Mouse (Mus musculus) cerebellum, postnatal 14 days (tissue): Measurements from ENCODE around the gene Tbxa2r.
A peak's percentile ranks its signal among the peaks of the same experiment; 100 is the strongest.

Experiments
- DNase-seq, 2 experiments: peaks; one replicate each; pipeline ENCODE4 v3.0.0; 2021; ENCODE audit warnings: mixed read lengths in 2 of 2

Gene Tbxa2r

DNA sequence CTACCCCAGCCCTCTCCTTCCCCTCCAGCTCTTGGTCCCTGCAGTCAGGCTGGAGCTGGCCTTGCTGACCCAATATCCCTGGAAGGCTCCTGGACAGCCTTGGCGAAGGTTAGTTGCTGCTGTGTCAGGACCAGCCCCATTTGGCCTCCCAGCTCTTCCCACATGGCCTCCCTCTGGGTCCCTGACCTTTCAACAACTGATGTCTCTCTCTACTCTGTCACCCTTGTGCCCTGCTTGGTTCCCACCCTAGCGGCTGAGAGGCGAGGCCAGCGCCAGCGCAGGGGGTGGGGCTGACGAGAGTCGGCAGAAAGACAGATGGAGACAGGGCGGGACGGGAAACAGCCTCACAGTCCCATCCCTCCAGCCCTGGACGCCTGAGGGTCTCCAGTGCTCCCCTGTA, at the start of gene Tbxa2r:
Gene Tbxa2r (plus strand): TSS at position 346 of the 400 bp plus-strand sequence.
- DNase-seq, result no peak

DNA sequence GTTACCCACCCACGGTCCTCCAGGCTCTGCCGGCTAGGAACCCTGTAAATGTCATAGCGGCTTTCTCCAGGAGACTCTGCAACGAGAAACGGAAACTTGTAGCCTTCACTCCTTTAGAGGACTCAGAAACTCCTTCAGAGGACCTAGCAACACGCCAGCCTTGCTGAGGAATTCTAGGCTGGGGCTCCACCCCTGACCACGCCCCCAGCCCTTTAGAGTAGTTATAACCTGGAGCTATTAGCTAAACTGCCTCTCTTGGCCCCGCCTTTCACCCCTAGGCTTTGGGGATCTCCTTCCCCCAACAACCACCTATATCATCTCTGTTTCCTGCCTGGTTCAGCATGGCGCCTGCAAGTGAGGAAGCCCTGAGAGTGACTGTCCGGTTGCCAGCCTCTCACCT, 49.0 kb upstream of the Tbxa2r start:
- no peak for DNase-seq

DNA sequence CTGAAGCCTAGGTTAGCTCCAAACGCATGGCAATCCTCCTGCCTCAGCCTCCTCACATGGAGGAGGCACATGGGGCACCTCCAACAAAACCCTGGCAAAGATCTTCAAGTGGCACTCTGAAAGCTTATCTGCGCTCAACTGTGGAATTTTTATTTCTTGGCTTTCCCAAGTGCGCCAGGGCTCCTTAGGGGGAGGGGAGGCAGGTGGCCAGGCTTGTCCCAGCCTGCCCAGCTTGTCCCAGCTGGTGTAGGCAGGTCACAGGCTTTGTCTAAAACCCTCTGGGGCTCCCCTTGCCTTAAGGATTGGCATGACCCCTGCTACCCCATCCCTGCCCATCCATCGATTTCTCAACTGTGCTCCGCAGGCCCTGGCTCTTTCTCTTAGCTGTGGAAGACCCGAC, 44.3 kb upstream of the Tbxa2r start:
- DNase-seq, result no peak

DNA sequence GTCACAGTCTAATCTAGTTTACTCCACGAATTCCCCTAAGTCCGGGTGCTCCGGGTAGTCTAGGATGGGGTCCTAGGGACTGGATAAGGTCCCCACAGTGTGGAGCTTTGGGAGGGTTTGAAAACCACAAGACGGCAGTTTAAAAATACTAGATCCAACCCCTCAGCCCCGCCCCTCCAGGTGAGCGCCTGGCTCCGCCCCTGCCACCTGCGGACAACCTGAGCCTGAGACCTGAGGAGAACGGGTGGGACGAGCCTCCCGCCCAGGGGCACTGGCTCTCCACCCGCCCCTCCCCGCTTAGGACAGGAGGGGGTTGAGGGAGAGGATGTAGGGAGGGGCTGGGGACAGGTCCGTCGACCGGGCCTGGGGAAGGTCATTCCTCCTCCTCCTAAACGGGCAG, 43.8 kb upstream of the Tbxa2r start:
- no peak for DNase-seq

DNA sequence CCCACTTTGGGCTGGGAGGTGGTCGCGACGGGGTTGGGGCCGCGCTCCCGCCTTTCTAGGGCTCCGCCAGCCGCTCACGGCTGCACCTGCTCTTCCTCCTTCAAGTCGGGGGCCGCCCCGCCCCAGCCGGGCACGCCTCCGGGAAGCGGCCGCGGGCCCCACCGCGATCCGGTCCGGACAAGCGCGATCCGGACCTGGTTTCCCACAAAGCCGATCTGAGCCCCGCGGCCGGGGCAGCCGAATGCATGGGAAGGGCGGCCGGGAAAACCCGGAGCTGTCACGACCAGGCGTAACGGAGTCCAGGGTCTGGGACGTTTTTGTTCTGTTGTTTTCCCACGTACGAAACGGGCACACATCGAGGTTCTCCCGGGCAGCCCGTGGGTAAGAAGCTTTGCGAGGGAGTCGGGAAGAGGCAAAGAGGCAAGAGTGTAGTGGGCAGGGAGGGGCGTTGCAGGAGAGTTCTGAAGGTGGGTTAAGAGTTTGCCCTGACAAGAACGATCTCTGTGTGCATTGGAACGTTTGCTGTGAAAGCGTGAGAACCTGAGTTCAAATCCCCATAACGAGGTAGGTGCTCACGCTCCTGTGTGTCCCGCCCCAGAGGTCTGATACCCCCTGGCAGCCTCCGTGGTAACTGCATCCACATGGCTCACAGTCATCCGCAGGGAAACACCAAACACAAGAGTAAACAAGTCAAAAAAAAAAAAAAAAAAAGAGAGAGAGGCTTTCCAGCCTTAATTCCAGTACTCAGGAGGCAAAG, 42.7 kb upstream of the Tbxa2r start:
- DNase-seq, result peak; percentile 94 to 95

GRCm38 (mm10) chr10:81286586-81286985, 41.9 kb upstream of the Tbxa2r start:
- DNase-seq, result no peak

DNA sequence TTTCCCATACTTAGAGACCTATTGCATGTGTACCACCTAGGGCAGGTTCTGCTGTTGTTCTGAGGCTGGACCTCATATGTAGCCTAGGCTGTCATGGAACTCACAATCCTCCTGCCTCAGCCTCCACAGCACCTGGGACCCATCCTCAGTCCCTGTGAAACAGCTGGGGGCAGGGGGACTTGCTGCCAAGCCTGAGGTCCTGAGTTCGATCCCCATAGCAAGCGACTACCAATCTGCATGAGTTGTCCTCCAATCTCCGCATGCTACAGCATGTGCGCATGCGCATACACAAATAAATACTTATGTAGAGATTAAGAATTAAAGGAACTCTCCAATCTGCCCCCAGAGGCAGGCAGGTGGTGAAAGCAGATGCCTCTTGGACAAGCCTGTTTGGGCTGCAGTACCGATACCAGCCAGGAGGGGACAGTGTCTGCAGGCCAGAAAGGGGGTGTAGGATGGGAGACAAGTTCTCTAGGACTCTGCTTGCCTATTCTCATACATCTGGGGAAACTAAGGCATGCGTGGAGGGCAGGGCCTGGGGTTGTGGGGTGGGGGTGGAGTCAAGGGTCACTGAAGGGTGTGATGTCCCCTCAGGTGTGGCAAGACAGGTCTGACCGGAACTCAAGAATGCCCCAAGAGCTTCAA, 40.9 kb upstream of the Tbxa2r start:
- DNase-seq, result peak; percentile 56 to 88

DNA sequence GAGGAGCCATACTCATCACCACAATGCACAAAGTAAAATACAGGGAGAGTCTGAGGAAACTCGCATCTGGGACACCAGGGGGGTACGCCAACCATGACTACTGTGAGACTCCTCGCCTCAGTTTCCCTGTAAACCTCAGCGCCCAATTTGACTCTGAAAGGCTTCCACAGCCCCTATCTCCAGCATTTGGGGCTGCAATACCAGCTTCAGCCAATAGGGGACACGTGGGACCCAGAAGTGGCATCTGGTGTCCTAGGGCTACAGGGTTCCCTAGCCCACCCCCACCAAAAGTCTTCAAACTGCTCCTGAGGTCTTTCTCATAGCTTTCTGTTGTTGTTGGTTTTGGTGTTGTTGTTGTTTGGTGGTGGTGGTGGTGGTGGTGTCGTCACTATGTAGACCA, 39.9 kb upstream of the Tbxa2r start:
- DNase-seq, result peak; percentile 69 to 85

- peak; percentile 79 to 80 for DNase-seq
Measured at GRCm38 (mm10) chr10:81289278-81289677, 39.3 kb upstream of the Tbxa2r start.

DNA sequence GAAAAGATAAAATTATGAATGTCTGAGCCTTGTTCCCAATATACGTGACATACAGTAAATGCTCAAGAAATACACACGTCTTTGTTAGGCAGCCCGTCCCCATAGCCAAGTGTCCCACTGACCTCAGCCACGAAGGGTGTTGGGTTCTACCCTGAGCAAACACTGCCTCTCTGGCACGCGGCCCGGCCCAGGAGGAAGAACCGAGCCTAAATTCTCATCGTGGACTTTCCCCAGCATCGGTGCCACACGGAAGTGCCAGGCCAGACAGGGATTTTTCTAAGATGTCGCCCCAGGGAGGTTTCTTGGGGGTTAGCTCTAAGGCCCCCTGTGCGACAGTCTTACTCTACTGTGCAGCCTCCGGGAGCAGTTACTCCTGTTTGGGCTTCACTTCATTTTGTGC, 38.7 kb upstream of the Tbxa2r start:
- DNase-seq, result no peak

DNA sequence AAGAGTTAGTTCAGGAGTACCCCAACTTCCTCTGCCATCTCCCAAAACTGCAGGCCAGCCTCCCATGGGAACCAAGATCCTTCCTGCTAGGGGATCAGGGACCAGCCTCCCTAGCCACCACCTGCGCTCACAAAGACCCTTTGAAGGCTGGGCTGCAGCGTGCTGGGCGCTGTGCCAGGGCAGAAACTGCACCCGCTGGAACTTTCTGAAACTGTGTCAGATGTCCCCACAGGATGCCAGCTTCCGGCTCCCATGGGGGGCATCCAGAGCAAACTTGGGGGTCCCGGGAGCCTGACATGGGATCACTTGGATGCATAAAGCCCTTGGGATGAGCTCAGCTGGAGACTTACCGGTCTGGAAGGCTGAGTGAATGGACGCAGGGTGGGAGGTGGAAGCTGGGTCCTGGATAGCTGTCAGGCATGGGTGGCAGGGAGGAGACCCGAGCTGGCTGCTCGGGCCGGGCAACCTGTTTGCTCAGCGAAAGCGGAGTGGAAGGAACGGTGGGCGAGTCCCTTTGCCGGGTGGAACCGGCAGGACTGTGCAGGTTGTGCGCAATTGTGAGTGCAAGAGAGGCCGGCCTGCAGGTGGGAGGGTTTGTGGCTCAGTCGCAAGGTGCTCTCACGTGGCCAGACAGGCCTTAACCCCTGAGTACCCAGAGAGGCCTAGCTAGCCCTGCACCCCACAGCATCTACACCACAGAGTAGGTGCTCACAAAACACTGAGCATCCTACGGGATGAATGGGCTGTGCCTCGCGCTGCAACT, 37.7 kb upstream of the Tbxa2r start:
- peak in 1 of 2 experiments; percentile 39 for DNase-seq

GRCm38 (mm10) chr10:81291511-81292104, 36.9 kb upstream of the Tbxa2r start, which contains the start of gene Tjp3:
Gene Tjp3 (minus strand): TSS chr10:81291581.
- no peak for DNase-seq

- peak; percentile 100 for DNase-seq
Measured at GRCm38 (mm10) chr10:81292554-81293333, 35.8 kb upstream of the Tbxa2r start, which contains the start of gene Pip5k1c. Gene Pip5k1c (plus strand): TSS chr10:81292963.

GRCm38 (mm10) chr10:81293334-81294030, 35.0 kb upstream of the Tbxa2r start:
- DNase-seq, result no peak

DNA sequence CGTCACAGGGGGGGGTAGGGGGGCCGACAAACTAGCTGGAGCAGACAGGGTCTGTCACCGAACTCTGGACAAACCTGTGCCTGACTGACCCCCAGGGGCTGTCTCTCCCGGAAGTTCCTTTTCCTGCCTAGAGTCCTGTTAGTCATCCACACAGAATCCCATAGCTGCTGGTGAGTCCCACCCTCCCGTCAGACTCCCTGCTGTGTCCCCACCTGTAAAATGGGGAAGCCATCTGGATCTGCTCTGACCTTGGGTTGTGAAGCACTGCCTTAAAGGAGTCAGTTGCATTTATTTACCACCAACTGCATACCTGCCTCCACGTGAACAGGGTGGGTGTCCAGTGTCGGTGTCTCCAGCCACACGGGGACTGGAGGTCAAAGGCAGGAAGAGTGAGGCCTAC, 34.1 kb upstream of the Tbxa2r start:
- DNase-seq, result peak; percentile 80 to 83

GRCm38 (mm10) chr10:81295185-81295584, 33.3 kb upstream of the Tbxa2r start:
- peak in 1 of 2 experiments; percentile 47 for DNase-seq

DNA sequence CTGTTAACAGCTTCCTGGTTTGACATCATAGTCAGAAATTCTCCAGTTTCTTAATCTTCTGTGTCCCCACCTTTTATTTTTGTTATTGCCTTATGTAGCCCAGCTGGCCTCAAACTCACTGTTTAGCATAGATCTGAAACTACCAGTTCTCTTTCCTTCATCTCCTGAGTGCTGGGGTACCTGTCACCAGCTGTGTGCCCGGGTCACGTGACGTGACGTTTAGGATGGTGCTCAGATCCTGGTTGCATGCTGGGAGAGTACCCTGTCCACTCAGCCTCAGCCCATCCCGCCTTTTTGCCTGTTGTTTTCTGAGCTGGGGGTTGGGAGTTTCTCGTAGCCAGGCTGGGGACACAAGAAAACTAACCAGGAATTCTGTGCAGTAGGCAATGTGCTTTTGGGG, 31.3 kb upstream of the Tbxa2r start:
- DNase-seq, result no peak

DNA sequence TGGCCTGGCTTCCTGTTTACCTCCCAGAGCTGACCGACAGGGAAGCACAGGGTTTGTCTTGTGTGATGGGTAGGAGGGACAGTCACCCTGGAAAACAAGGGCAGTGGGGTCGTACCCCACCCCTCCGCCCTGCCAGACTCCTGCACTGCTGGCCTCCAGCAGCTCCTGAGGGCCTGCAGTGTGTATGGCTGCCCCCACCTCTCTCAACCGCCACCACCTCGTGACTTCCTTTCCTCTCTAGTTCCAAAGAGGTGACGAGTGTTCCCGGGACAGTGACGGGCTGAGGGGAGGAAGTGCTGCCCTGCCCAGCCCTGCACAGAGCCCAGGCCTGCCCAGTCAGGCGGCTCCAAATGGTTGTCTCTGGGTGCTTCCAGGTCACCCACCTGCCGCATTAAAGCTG, 30.7 kb upstream of the Tbxa2r start:
- no peak for DNase-seq

GRCm38 (mm10) chr10:81298369-81299100, 30.0 kb upstream of the Tbxa2r start:
- DNase-seq, result no peak

DNA sequence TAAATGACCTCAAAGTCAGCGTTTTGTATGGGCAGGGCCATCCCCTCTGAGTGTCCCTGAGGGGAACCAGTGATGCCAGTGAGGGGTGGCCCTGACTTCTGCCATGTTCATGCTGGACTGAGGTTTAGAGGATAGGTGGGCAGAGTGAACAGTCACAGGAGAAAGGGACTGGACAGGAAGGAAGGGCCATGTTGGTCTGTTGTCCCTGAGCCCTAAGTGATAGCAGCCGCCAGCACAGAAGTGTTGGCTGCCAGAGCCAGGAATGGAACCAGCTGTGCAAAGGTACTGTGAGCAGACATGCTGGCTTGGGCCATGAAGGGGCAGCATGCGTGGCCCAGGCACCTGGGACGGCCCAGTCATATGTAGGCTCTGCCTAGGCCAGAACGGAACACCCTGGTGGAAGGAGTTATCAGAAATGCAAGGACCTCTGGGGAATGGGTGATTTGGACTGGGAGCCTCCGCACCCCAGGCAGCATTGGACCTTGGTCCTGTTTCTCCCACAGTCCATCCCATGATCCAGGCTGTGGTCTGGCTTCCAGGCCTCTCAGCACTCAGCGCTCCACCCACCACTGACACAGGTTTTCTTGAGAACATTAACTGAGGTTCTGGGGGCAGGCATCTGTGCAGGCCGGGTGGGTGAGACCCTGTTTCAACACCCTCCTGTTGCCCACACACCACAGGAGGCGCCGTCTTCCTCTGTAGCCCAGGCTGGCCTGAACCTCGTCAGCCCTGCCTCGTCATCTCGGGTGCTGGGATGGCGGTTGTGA, 28.8 kb upstream of the Tbxa2r start:
- no peak for DNase-seq
